Mouse (Mus musculus) frontal cortex, adult 2 months (tissue): Measurements from ENCODE around the gene Sh3bp4. TPM values are rescaled to one million over a fixed set of nuclear protein-coding genes. Genes with fewer than 3 reads are reported as not detected.

Experiments used
- DNase-seq, 2 experiments: peaks; one replicate each; pipeline ENCODE4 v3.0.0; 2022; ENCODE audit warnings: low spot score in 1 of 2; ENCODE audit errors: extremely low spot score in 1 of 2
- polyA plus RNA-seq: library from polyadenylated mRNA; depleted of rRNA; stranded (reverse); fragments of >200 nt; gene quantifications from 2 replicates; pipeline ENCODE4 v1.2.3, GENCODE M21; 2012

Sh3bp4 gene
- polyA plus RNA-seq, 1 experiment = 20.6 TPM

GRCm38 (mm10) chr1:89092019-89092418 is 21.8 kb downstream of the Sh3bp4 start:
- DNase-seq = no peak

- DNase-seq = peak; percentile 82 to 86
Measured at GRCm38 (mm10) chr1:89092442-89092991, 22.3 kb downstream of the Sh3bp4 start.

- DNase-seq = no peak
Measured at GRCm38 (mm10) chr1:89093696-89094095, 23.5 kb downstream of the Sh3bp4 start.

DNA sequence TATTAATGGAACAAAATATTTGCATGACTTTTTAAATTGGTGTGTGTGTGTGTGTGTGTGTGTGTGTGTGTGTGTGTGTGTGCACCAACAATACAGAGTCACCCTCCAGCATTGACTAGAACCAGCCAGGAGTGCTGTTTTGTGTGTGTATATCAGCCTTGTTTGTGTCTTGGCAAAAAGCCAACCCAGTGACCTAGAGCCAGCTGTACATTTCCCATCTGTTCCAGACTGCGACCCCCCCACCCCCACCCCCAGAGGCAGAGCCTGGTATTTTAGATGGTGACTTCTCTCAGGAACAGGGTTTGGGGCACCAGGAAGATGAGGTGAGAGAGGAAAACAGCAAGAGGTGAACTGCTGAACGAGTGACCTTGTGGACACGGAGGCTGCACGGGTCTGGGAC is 24.2 kb downstream of the Sh3bp4 start:
- no peak for DNase-seq

GRCm38 (mm10) chr1:89095642-89096424 is 25.6 kb downstream of the Sh3bp4 start:
- no peak for DNase-seq

DNA sequence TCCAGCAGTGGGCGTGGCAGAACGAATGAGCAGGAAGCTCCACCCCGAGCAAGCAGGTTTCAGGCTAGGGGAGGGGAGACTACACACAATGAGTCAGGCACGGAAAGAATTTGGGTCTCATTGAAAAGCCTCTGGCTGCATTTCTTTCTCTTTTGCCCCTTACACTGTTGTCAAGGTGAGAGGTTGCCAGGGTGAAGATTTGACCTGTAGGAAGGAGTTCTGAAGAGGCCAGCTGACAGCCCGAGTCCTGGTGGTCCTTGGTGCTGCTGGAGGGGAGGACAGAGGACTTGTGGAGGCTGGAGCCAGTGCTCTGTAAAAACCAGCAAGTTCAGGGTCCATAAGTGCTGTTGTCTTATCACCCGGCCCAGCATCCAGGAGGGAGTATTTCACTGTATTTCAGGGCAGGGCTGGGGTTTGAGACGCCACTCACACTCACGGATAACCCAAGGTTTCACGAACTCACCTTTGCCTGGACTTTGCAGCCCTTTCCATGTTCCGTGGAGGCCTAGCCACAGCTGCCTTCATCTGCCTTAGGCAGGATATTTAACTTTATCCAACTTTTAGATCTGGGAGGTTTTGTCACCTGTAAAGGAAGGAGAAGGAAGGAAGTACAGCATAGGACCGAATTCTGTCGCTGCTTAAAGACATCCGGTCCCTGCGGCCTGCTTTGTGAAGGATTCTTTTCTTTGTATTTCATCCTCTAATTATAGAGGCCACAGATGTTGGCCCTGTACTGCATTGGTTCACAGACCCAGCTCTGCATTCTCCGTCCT is 32.2 kb downstream of the Sh3bp4 start:
- DNase-seq = no peak

GRCm38 (mm10) chr1:89103004-89103263 is 32.7 kb downstream of the Sh3bp4 start:
- DNase-seq = no peak

- no peak for DNase-seq
Measured at GRCm38 (mm10) chr1:89103505-89103904, 33.3 kb downstream of the Sh3bp4 start.

GRCm38 (mm10) chr1:89104066-89104765 is 34.0 kb downstream of the Sh3bp4 start:
- no peak for DNase-seq

- DNase-seq = no peak
Measured at GRCm38 (mm10) chr1:89105891-89106830, 35.9 kb downstream of the Sh3bp4 start.

- DNase-seq = no peak
Measured at GRCm38 (mm10) chr1:89107466-89107865, 37.3 kb downstream of the Sh3bp4 start.

GRCm38 (mm10) chr1:89108340-89108896 is 38.2 kb downstream of the Sh3bp4 start:
- DNase-seq = no peak

- DNase-seq = no peak
Measured at GRCm38 (mm10) chr1:89109767-89110166, 39.6 kb downstream of the Sh3bp4 start.

DNA sequence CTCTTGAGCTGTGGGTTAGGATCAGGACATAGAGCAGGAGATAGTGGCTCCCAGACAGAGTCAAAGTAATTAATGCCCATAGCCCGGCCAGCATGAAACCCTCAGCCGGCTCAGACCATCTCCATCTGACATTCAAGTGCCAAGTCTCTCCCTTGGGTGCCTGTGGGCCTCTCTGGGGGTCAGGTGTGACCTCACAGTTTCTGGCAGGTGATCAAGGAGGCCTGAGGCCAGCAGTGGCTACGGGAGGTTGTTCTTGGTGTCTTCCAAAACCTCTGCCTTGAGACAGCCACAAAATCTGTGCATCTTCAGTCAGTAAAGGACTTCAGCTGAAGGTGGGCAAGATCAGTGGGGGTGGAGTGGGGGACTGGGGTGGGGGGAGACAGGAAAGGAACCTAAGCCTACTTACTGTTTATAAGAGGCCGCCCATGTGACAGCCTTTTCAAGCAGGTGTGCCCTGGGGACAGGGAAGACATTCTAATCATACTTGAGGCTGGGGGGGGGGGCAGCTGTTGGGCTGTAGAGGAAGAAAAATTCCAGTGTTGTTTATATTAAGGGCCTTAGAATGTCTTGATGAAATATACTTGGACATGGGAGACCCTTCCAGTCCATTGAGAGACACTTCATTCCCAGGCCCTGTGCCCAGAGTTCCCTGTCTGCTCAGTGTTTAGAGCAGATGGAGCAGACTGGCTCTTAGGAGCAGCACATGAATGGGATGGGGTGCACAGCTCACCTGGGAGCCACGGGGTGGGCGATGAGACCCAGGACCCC is 40.7 kb downstream of the Sh3bp4 start:
- no peak for DNase-seq

- DNase-seq = no peak
Measured at GRCm38 (mm10) chr1:89112544-89112943, 42.3 kb downstream of the Sh3bp4 start.

GRCm38 (mm10) chr1:89113731-89114130 is 43.5 kb downstream of the Sh3bp4 start:
- DNase-seq = no peak

GRCm38 (mm10) chr1:89117062-89117461 is 46.8 kb downstream of the Sh3bp4 start:
- DNase-seq = no peak

- DNase-seq = no peak
Measured at GRCm38 (mm10) chr1:89118076-89118475, 47.9 kb downstream of the Sh3bp4 start.

DNA sequence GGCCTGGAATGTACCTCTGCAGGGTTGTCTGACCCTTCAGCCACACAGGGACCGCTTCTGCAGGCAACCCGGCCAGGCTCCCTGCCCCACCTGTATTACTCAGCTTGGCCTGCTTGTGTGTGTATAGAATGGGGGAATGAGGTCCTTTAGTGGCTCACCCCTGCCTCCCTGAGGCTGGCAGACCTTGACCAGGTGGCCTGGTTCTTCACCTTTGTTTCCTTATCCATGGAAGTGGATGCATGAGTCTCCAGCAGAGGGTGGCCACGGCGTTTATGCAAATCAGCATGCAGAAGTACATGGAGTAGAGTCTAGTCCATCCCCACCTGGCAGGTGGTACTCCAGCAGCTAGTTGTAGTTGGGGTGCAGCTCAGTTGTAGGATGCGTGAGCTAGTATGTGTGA is 48.6 kb downstream of the Sh3bp4 start:
- DNase-seq = no peak
